Mouse (Mus musculus) stomach, postnatal 0 days (tissue): ENCODE results near the gene Olfr766-ps1. TPM values are rescaled to one million over a fixed set of nuclear protein-coding genes. Genes with fewer than 3 reads are reported as not detected.
"Not testable (repeated sequence)": the region's sequence is repeated elsewhere in the genome, so short reads cannot be mapped to it uniquely, and the experiment has no call there.

ENCODE experiments used
- ATAC-seq: fragments of 200-750 bp; cut with Nextera tagmentation; 2 replicates; pipeline ENCODE4 v1.8.0; 2017; ENCODE audit not compliant: low FRiP score, low TSS enrichment
- DNase-seq: peaks from one replicate; pipeline ENCODE4 v3.0.0-alpha.2; 2016; ENCODE audit warnings: low spot score
- H3K27ac ChIP-seq: fragments of 300-500 bp; sonication (generic); replicated peaks from 2 replicates; pipeline ENCODE4 v1.5.1; 2014; ENCODE audit warnings: mild to moderate bottlenecking, control low read depth
- H3K27me3 ChIP-seq: fragments of 300-500 bp; sonication (generic); 2 replicates; pipeline ENCODE4 v1.6.1; 2014; ENCODE audit warnings: low read length; ENCODE audit not compliant: control insufficient read depth, insufficient read depth
- H3K36me3 ChIP-seq: fragments of 300-500 bp; sonication (generic); 2 replicates; pipeline ENCODE4 v1.6.1; 2014; ENCODE audit warnings: low read length, mixed read lengths; ENCODE audit not compliant: control insufficient read depth, insufficient read depth
- H3K4me1 ChIP-seq: fragments of 300-500 bp; sonication (generic); replicated peaks from 2 replicates; pipeline ENCODE4 v1.6.1; 2014; ENCODE audit warnings: antibody characterized with exemption; ENCODE audit not compliant: control insufficient read depth, insufficient read depth
- H3K4me2 ChIP-seq: fragments of 300-500 bp; sonication (generic); replicated peaks from 2 replicates; pipeline ENCODE4 v1.6.1; 2014; ENCODE audit warnings: low read depth, mild to moderate bottlenecking, control low read depth, moderate library complexity
- H3K4me3 ChIP-seq: fragments of 300-500 bp; sonication (generic); 2 replicates; pipeline ENCODE4 v1.5.1; 2014; ENCODE audit warnings: low read depth, low read length, control low read depth
- H3K9ac ChIP-seq: fragments of 300-500 bp; sonication (generic); 2 replicates; pipeline ENCODE4 v1.6.1; 2014; ENCODE audit warnings: mild to moderate bottlenecking, low read length, control low read depth, mixed read lengths
- H3K9me3 ChIP-seq: fragments of 300-500 bp; sonication (generic); 2 replicates; pipeline ENCODE4 v1.6.1; 2016; ENCODE audit warnings: low read length; ENCODE audit not compliant: control insufficient read depth
- CTCF ChIP-seq: IDR thresholded peaks from 2 replicates; pipeline ENCODE4 v1.5.1; 2016; ENCODE audit warnings: antibody characterized with exemption, low read depth, mild to moderate bottlenecking, moderate library complexity
- EP300 ChIP-seq: optimal IDR thresholded peaks from 2 replicates; pipeline ENCODE3; 2016; ENCODE audit warnings: antibody characterized with exemption
- WGBS: fragments of 180-500 bp; shearing (Covaris S2); extraction: QIAGEN DNeasy Blood & Tissue Kit; methylation state at CpG from one replicate; pipeline ENCODE4 v1.1.7; 2014; 5-methylcytosine and 5-hydroxymethylcytosine counted together
- polyA plus RNA-seq: library from polyadenylated mRNA; unstranded; fragments of >200 nt; fragmentation: Nextera tagmentation; extraction: Ambion mirVana; gene quantifications from 2 replicates; pipeline ENCODE4 v1.2.1, GENCODE M21; 2015

Olfr766-ps1 gene
- not detected in 2 replicates for polyA plus RNA-seq

- Histone ChIP-seq H3K4me2 (no peak within 1 kb of the TSS), H3K27ac (no peak within 1 kb of the TSS), H3K4me3 (no peak within 1 kb of the TSS), H3K9ac (no peak within 1 kb of the TSS), H3K9me3 (no peaks in the 10 kb centered on the region), H3K4me1 (no peaks in the 10 kb centered on the region), H3K36me3 (no peaks in the 10 kb centered on the region), H3K27me3 (no peaks in the 10 kb centered on the region)
- DNase-seq (no peak), ATAC-seq (no peak)
- 80% methylated on average over 2 of the region's 2 CpGs for WGBS
- TF ChIP-seq CTCF (no peak), EP300 (no peak)
These were observed at the start of gene Olfr766-ps1 for GRCm38 (mm10) chr10:129068877-129069276. TSS of gene Olfr766-ps1 (minus strand) at chr10:129068977.

GRCm38 (mm10) chr10:129117761-129118160 lies 49.0 kb upstream of the Olfr766-ps1 start, which contains the start of gene Olfr769:
TSS of gene Olfr769 (minus strand) at chr10:129117861.
- H3K4me1 ChIP-seq, result no peaks in the 10 kb centered on the region
- H3K27ac ChIP-seq, result no peak within 1 kb of the TSS
- no peaks in the 10 kb centered on the region for H3K9me3 ChIP-seq
- no peak within 1 kb of the TSS for H3K9ac ChIP-seq
- ATAC-seq (no peak), DNase-seq (no peak)
- no peak within 1 kb of the TSS for H3K4me2 ChIP-seq
- H3K27me3 ChIP-seq, result no peaks in the 10 kb centered on the region
- no peak for TF ChIP-seq EP300
- TF ChIP-seq CTCF, result no peak
- no peak within 1 kb of the TSS for H3K4me3 ChIP-seq
- H3K36me3 ChIP-seq, result no peaks in the 10 kb centered on the region
- 57% methylated on average over 2 of the region's 2 CpGs for WGBS

- Histone ChIP-seq H3K9ac (no peak overlapping the region), H3K9me3 (no peaks in the 10 kb centered on the region), H3K4me1 (no peaks in the 10 kb centered on the region), H3K27me3 (no peaks in the 10 kb centered on the region), H3K27ac (no peak overlapping the region), H3K4me2 (no peak overlapping the region), H3K4me3 (no peak overlapping the region), H3K36me3 (no peaks in the 10 kb centered on the region)
- 90% methylated on average over 3 of the region's 3 CpGs for WGBS
- DNase-seq, result no peak
- TF ChIP-seq CTCF (no peak), EP300 (no peak)
- ATAC-seq, result no peak
These were observed 46.4 kb upstream of the Olfr766-ps1 start for GRCm38 (mm10) chr10:129115146-129115545.

- H3K4me1 ChIP-seq, result no peaks in the 10 kb centered on the region
- H3K27ac ChIP-seq, result no peak overlapping the region
- no peaks in the 10 kb centered on the region for H3K27me3 ChIP-seq
- no peak for ATAC-seq
- TF ChIP-seq EP300, result no peak
- no peak for TF ChIP-seq CTCF
- no peak overlapping the region for H3K4me3 ChIP-seq
- no peak overlapping the region for H3K9ac ChIP-seq
- no peaks in the 10 kb centered on the region for H3K9me3 ChIP-seq
- no peaks in the 10 kb centered on the region for H3K36me3 ChIP-seq
- DNase-seq, result no peak
- 23% methylated on average over 3 of the region's 3 CpGs for WGBS
- H3K4me2 ChIP-seq, result no peak overlapping the region
These were observed 32.5 kb upstream of the Olfr766-ps1 start for GRCm38 (mm10) chr10:129101231-129101630.

- no peak within 1 kb of the TSS for H3K4me3 ChIP-seq
- WGBS, result 75% methylated on average over 1 of the region's 1 CpGs
These were observed 30.5 kb upstream of the Olfr766-ps1 start, which contains the start of gene Olfr768 for GRCm38 (mm10) chr10:129099275-129099674. TSS of gene Olfr768 (minus strand) at chr10:129099375.

GRCm38 (mm10) chr10:129082810-129083209 lies 14.0 kb upstream of the Olfr766-ps1 start, which contains the start of gene Olfr767:
TSS of gene Olfr767 (minus strand) at chr10:129082910.
- H3K9me3 ChIP-seq, ATAC-seq, H3K4me3 ChIP-seq, H3K4me1 ChIP-seq, H3K27me3 ChIP-seq, H3K27ac ChIP-seq, H3K4me2 ChIP-seq, H3K9ac ChIP-seq, DNase-seq, H3K36me3 ChIP-seq: not testable (repeated sequence)

More at GRCm38 (mm10) chr10:129099275-129099674, 30.5 kb upstream of the Olfr766-ps1 start, which contains the start of gene Olfr768:
- H3K27ac ChIP-seq, result no peak within 1 kb of the TSS
- no peaks in the 10 kb centered on the region for H3K27me3 ChIP-seq
- H3K36me3 ChIP-seq, result no peaks in the 10 kb centered on the region
- TF ChIP-seq CTCF, result no peak
- no peak for TF ChIP-seq EP300
- DNase-seq (no peak), ATAC-seq (no peak)
- no peaks in the 10 kb centered on the region for H3K4me1 ChIP-seq
- H3K9ac ChIP-seq, result no peak within 1 kb of the TSS
- no peaks in the 10 kb centered on the region for H3K9me3 ChIP-seq
- no peak within 1 kb of the TSS for H3K4me2 ChIP-seq

- not testable (repeated sequence) for ATAC-seq, H3K27ac ChIP-seq
These were observed 18.9 kb downstream of the Olfr766-ps1 start, which contains the start of gene Olfr765 for GRCm38 (mm10) chr10:129049898-129050297. TSS of gene Olfr765 (minus strand) at chr10:129049998.

More at GRCm38 (mm10) chr10:129049898-129050297, 18.9 kb downstream of the Olfr766-ps1 start, which contains the start of gene Olfr765:
- not testable (repeated sequence) for H3K9ac ChIP-seq, H3K4me1 ChIP-seq, H3K9me3 ChIP-seq, H3K36me3 ChIP-seq, H3K27me3 ChIP-seq, DNase-seq, H3K4me2 ChIP-seq, H3K4me3 ChIP-seq
